ENCODE assay signal across 11 mouse cellular contexts in the genomic region with DNA sequence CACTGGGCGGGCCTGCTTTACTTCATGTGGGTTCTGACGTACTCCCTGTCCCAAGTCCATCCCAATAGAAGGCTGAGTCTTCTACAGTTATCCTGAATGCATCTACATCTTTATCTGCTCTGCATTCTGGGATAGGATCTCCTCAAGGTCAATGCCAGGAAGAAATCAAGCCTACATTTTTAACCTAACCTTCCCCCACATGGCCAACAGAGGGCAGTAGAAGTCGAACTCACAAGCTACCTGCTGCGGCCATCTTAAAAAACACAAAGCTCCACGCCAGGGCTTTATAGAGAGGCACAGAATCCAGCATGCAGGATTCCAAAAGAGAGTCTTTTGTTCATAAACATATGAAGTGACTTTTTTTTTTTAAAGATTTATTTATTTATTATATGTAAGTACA. TPM values are rescaled to one million over a fixed set of nuclear protein-coding genes. Genes with fewer than 3 reads are reported as not detected.
DNase-seq lines count a peak whose midpoint lies in the region; ATAC-seq and TF ChIP-seq lines count a peak whose summit lies in the region.
"Had no signal": no experiment of that assay in that cellular context is flagged by ENCODE, and none has a peak within 500 bp of the region (broad histone marks: within the 10 kb centered on the region; RNA-seq: fewer than 3 reads in every experiment).

No protein-coding gene starts in this region.

- no peaks in the 10 kb centered on the region for H3K27me3 ChIP-seq in MEL (ENCODE audit: control insufficient read depth in 1 of 2, insufficient read depth in 2 of 2, low read length in 2 of 2)
- H3K27me3 ChIP-seq in hindbrain, embryonic 12.5 days: no peaks in the 10 kb centered on the region
- H3K27me3 ChIP-seq: megakaryocyte, embryonic 14.5 days had no signal

- no peak for TF ChIP-seq POLR2A in MEL (IDR thresholded peaks at IDR 0.05; ENCODE audit: control insufficient read depth in 1 of 2, insufficient read depth in 1 of 2, low read depth in 1 of 2, low read length in 2 of 2, poor library complexity in 1 of 2)

- TF ChIP-seq EP300 in MEL (IDR thresholded peaks at IDR 0.05; ENCODE audit: low read depth in 1 of 2, low read length in 2 of 2): no peak

- 0 out of 2 replicates have a peak, but pooled peaks have one; percentile 32 for ATAC-seq in erythroblast, adult 5-6 weeks (replicated peaks; ENCODE audit: low FRiP score, poor library complexity, severe bottlenecking)
- no peak for ATAC-seq in hindbrain, embryonic 12.5 days (ENCODE audit: low FRiP score)

- no peaks in the 10 kb centered on the region for H3K9me3 ChIP-seq in MEL (replicated peaks; ENCODE audit: insufficient read depth, low read length)
- H3K9me3 ChIP-seq in hindbrain, embryonic 12.5 days (replicated peaks): no peaks in the 10 kb centered on the region
- H3K9me3 ChIP-seq: megakaryocyte, embryonic 14.5 days had no signal

- no peak overlapping the region for H3K9ac ChIP-seq in MEL (ENCODE audit: control insufficient read depth, low read depth, low read length, poor library complexity, severe bottlenecking)
- no peak overlapping the region for H3K9ac ChIP-seq in hindbrain, embryonic 12.5 days

- peak; percentile 69 for TF ChIP-seq CTCF in layer of hippocampus, adult 2 months (conservative IDR thresholded peaks at IDR 0.05)
- TF ChIP-seq CTCF in MEL (IDR thresholded peaks at IDR 0.05 in 2 of 3, conservative IDR thresholded peaks at IDR 0.05 in 1 of 3; ENCODE audit: control insufficient read depth in 1 of 3, insufficient read depth in 1 of 3, low read depth in 2 of 3, low read length in 3 of 3, poor library complexity in 1 of 3, severe bottlenecking in 1 of 3): peak; percentile 51 to 66 (median 62)

- TF ChIP-seq RAD21 in MEL (IDR thresholded peaks at IDR 0.05; ENCODE audit: low read depth, low read length): peak; percentile 51

- H3K4me1 ChIP-seq in MEL (ENCODE audit: control insufficient read depth in 1 of 2, insufficient read depth in 2 of 2, low read length in 2 of 2): peaks cover 29 to 32% of the 10 kb centered on the region in 2 experiments
- H3K4me1 ChIP-seq in hindbrain, embryonic 12.5 days: no peaks in the 10 kb centered on the region

- no peaks in the 10 kb centered on the region for H3K79me2 ChIP-seq in MEL (ENCODE audit: control insufficient read depth, insufficient read depth, low read length, poor library complexity)

- peaks cover 0 to 19% of the 10 kb centered on the region in 2 experiments; a peak in 2 of 4 replicates for H3K36me3 ChIP-seq in MEL (ENCODE audit: control insufficient read depth in 1 of 2, insufficient read depth in 2 of 2, low read length in 2 of 2)
- H3K36me3 ChIP-seq in hindbrain, embryonic 12.5 days: no peaks in the 10 kb centered on the region

- no peak for DNase-seq in layer of hippocampus, adult 2 months (ENCODE audit: low spot score in 2 of 2)
- no peak for DNase-seq in layer of hippocampus, postnatal 25 days (ENCODE audit: extremely low spot score in 1 of 2, low spot score in 1 of 2)
- peak; percentile 67 for DNase-seq in MEL (ENCODE audit: low read depth, low spot score)
- DNase-seq in retina, postnatal 1 day: peak; percentile 46
- no peak for DNase-seq in embryo, embryonic 9.5 days (ENCODE audit: extremely low spot score)
- no peak for DNase-seq in frontal cortex, postnatal 14 days (ENCODE audit: low spot score in 2 of 2)
- DNase-seq: embryo, embryonic 11 days had no signal

- WGBS in hindbrain, embryonic 12.5 days: 77% methylated on average over 5 of the region's 5 CpGs

- no peak overlapping the region for H3K4me3 ChIP-seq in layer of hippocampus, adult 2 months
- H3K4me3 ChIP-seq in MEL (ENCODE audit: control insufficient read depth in 1 of 2, insufficient read depth in 1 of 2, low read depth in 2 of 2, low read length in 2 of 2): no peak overlapping the region
- H3K4me3 ChIP-seq in hindbrain, embryonic 12.5 days: no peak overlapping the region
- H3K4me3 ChIP-seq: megakaryocyte, embryonic 14.5 days had no signal

- H3K27ac ChIP-seq in layer of hippocampus, adult 2 months: no peak overlapping the region
- no peak overlapping the region for H3K27ac ChIP-seq in MEL (ENCODE audit: control insufficient read depth, low read depth, low read length)
- H3K27ac ChIP-seq in hindbrain, embryonic 12.5 days: no peak overlapping the region

- no peak overlapping the region for H3K4me2 ChIP-seq in hindbrain, embryonic 12.5 days (replicated peaks)

TF ChIP-seq in MEL, 35 proteins besides CTCF, POLR2A, EP300 and RAD21:
- TF ChIP-seq TAL1 (IDR thresholded peaks at IDR 0.05; ENCODE audit: low read length) (no peak), SMC3 (IDR thresholded peaks at IDR 0.05; ENCODE audit: low read depth, low read length) (peak; percentile 54), POLR2AphosphoS2 (IDR thresholded peaks at IDR 0.05; ENCODE audit: low read length) (no peak)

RNA-seq across cellular contexts. Expression of a gene that starts 25.1 kb away (rescaled TPM):
- not detected for total RNA-seq in layer of hippocampus, adult 2 months (2021)
- total RNA-seq in layer of hippocampus, postnatal 25 days (2021): not detected
- total RNA-seq in MEL (2012; rRNA removed): 0.08 TPM in 1 of 2 replicates, not detected in the other
- polyA plus RNA-seq in MEL (2012; ENCODE audit: insufficient read depth in 1 of 2, insufficient read length in 2 of 2, low read depth in 1 of 2, low replicate concordance in 2 of 2, missing spikeins in 1 of 2): under 1 TPM in 1 of 2 experiments, not detected in 1; 0.17 TPM
- not detected in 2 replicates for total RNA-seq in erythroblast, adult 5-6 weeks (2015; ENCODE audit: low replicate concordance)
- total RNA-seq in erythroblast, adult 5-6 weeks (2017; ENCODE audit: low replicate concordance): not detected in 2 replicates
- not detected in 2 replicates for polyA plus RNA-seq in hindbrain, embryonic 12.5 days (2016; fragmentation: Nextera tagmentation; extraction: Ambion mirVana)
- polyA plus RNA-seq: stomach, embryonic 14.5 days had no signal

RNA-seq across cellular contexts. Expression of a gene that starts 30.0 kb away (rescaled TPM):
- 10 to 100 TPM; 22.3 to 23.6 TPM for total RNA-seq in layer of hippocampus, adult 2 months (2021)
- total RNA-seq in layer of hippocampus, postnatal 25 days (2021): 10 to 100 TPM; 23.6 to 28.2 TPM
- 18.5 and 21.5 TPM in 2 replicates for total RNA-seq in MEL (2012; rRNA removed)
- polyA plus RNA-seq in MEL (2012; ENCODE audit: insufficient read depth in 1 of 2, insufficient read length in 2 of 2, low read depth in 1 of 2, low replicate concordance in 2 of 2, missing spikeins in 1 of 2): 10 to 100 TPM in 1 of 2 experiments, not detected in 1; 21.8 TPM
- total RNA-seq in erythroblast, adult 5-6 weeks (2015; ENCODE audit: low replicate concordance): 5.6 and 9.2 TPM in 2 replicates
- 7.2 and 8.2 TPM in 2 replicates for total RNA-seq in erythroblast, adult 5-6 weeks (2017; ENCODE audit: low replicate concordance)
- polyA plus RNA-seq in hindbrain, embryonic 12.5 days (2016; fragmentation: Nextera tagmentation; extraction: Ambion mirVana): 45.7 and 53.1 TPM in 2 replicates

RNA-seq across cellular contexts. Expression of a gene that starts 35.5 kb away (rescaled TPM):
- 10 to 100 TPM; 69.1 to 72.6 TPM for total RNA-seq in layer of hippocampus, adult 2 months (2021)
- total RNA-seq in layer of hippocampus, postnatal 25 days (2021): 10 to 100 TPM; 71.1 to 75.3 TPM
- total RNA-seq in MEL (2012; rRNA removed): 25.5 and 37.7 TPM in 2 replicates
- 10 to 100 TPM; 31.8 to 48.6 TPM for polyA plus RNA-seq in MEL (2012; ENCODE audit: insufficient read depth in 1 of 2, insufficient read length in 2 of 2, low read depth in 1 of 2, low replicate concordance in 2 of 2, missing spikeins in 1 of 2)
- 15.9 and 16.3 TPM in 2 replicates for total RNA-seq in erythroblast, adult 5-6 weeks (2015; ENCODE audit: low replicate concordance)
- total RNA-seq in erythroblast, adult 5-6 weeks (2017; ENCODE audit: low replicate concordance): 24.3 and 25.0 TPM in 2 replicates
- 119 and 120 TPM in 2 replicates for polyA plus RNA-seq in hindbrain, embryonic 12.5 days (2016; fragmentation: Nextera tagmentation; extraction: Ambion mirVana)

Comparison
In these comparisons a context has a peak if more than half of its experiments do, and no peak if none do; other contexts are left out.
1. DNase-seq: peak in MEL (single experiment) and retina, postnatal 1 day (single experiment); none in layer of hippocampus, adult 2 months (0 of 2), layer of hippocampus, postnatal 25 days (0 of 2), embryo, embryonic 9.5 days (single experiment) and frontal cortex, postnatal 14 days (0 of 2).